Mouse (Mus musculus): ENCODE results near the gene Plekhh2. TPM values are rescaled to one million over a fixed set of nuclear protein-coding genes. Genes with fewer than 3 reads are reported as not detected.

Gene Plekhh2
- polyA plus RNA-seq, 1 experiment = 3.2 TPM

DNA sequence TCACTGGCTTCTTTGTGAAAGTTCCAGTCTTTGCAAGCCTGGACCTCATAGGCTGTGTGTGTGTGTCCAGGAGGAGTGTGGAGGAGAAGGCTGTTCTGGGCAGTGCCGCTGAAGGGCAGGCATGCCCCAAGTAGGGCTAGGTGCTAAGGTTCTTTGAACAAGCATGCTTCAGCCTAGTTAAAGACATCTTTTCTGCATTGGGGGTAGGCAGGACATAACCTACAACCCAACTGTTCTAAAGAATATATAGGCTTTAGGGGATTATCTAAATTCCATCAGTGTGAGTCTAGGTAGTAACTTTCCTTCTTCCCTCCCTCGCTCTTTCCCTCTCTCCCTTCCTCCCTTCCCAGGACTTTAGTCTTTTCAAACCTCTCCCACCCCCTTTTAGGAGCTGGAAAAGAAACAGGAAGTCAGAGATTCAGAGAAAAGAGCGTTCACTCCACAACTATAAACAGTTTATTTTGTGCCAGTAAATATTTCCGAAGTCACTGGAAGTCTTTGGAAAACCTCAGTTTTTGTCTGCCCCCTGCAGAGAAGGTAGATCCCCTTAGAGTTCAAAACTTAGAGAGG is 906 bp downstream of the Plekhh2 start:
- WGBS = 37% methylated on average over 4 of the region's 4 CpGs
- Histone ChIP-seq H3K27ac (ENCODE audit: insufficient read depth, low read depth, low read length) (no peak overlapping the region), H3K4me3 (ENCODE audit: insufficient read depth, low read depth, low read length) (peak overlapping the region; percentile 62), H3K4me1 (ENCODE audit: control insufficient read depth, insufficient read depth, low read length) (peaks cover 4% of the 10 kb centered on the region; the same call in 1 of the 2 replicates), H3K36me3 (ENCODE audit: control insufficient read depth, insufficient read depth, low read length) (no peaks in the 10 kb centered on the region), H3K27me3 (replicated peaks; ENCODE audit: control insufficient read depth, insufficient read depth, low read length) (no peaks in the 10 kb centered on the region)
- DNase-seq = no peak
- no peak for TF ChIP-seq CTCF (conservative IDR thresholded peaks at IDR 0.05; ENCODE audit: insufficient read depth, insufficient read length, low read depth, low read length)
- no peak for TF ChIP-seq POLR2A (IDR thresholded peaks at IDR 0.05; ENCODE audit: low read depth, low read length)

DNA sequence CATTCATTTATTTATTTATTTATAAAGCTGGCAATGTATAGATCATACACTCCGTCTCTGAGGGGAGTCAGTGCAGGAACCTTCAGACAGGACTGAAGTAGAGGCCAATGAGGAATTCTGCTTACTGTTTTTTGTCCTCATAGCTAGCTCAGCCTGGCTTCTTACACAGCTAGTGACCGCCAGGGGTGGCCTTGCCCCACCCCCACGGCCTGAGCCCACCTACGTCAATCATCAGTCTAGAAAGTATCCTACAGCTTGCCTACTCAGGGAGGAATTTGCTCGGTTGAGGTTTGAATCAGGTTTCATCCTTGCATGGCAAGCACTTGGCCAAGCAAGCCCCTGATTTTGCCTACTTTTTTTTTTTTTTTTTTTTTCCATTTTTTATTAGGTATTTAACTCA is 4.2 kb downstream of the Plekhh2 start:
- WGBS = 78% methylated on average over 5 of the region's 5 CpGs
- Histone ChIP-seq H3K27me3 (replicated peaks; ENCODE audit: control insufficient read depth, insufficient read depth, low read length) (no peaks in the 10 kb centered on the region), H3K36me3 (ENCODE audit: control insufficient read depth, insufficient read depth, low read length) (no peaks in the 10 kb centered on the region), H3K27ac (ENCODE audit: insufficient read depth, low read depth, low read length) (no peak overlapping the region), H3K4me1 (ENCODE audit: control insufficient read depth, insufficient read depth, low read length) (peaks cover 4% of the 10 kb centered on the region; the same call in 1 of the 2 replicates), H3K4me3 (ENCODE audit: insufficient read depth, low read depth, low read length) (no peak overlapping the region)
- no peak for TF ChIP-seq CTCF (conservative IDR thresholded peaks at IDR 0.05; ENCODE audit: insufficient read depth, insufficient read length, low read depth, low read length)
- no peak for TF ChIP-seq POLR2A (IDR thresholded peaks at IDR 0.05; ENCODE audit: low read depth, low read length)
- DNase-seq = no peak

- WGBS = 90% methylated on average over 3 of the region's 3 CpGs
- TF ChIP-seq POLR2A (IDR thresholded peaks at IDR 0.05; ENCODE audit: low read depth, low read length) (no peak), CTCF (conservative IDR thresholded peaks at IDR 0.05; ENCODE audit: insufficient read depth, insufficient read length, low read depth, low read length) (no peak)
- Histone ChIP-seq H3K36me3 (ENCODE audit: control insufficient read depth, insufficient read depth, low read length) (no peaks in the 10 kb centered on the region), H3K27me3 (replicated peaks; ENCODE audit: control insufficient read depth, insufficient read depth, low read length) (no peaks in the 10 kb centered on the region), H3K4me1 (ENCODE audit: control insufficient read depth, insufficient read depth, low read length) (no peaks in the 10 kb centered on the region), H3K4me3 (ENCODE audit: insufficient read depth, low read depth, low read length) (no peak overlapping the region), H3K27ac (ENCODE audit: insufficient read depth, low read depth, low read length) (no peak overlapping the region)
- no peak for DNase-seq
Observed at GRCm38 (mm10) chr17:84519346-84519745, 7.7 kb downstream of the Plekhh2 start.

- DNase-seq = no peak
- Histone ChIP-seq H3K4me3 (ENCODE audit: insufficient read depth, low read depth, low read length) (no peak overlapping the region), H3K27ac (ENCODE audit: insufficient read depth, low read depth, low read length) (no peak overlapping the region), H3K27me3 (replicated peaks; ENCODE audit: control insufficient read depth, insufficient read depth, low read length) (no peaks in the 10 kb centered on the region), H3K4me1 (ENCODE audit: control insufficient read depth, insufficient read depth, low read length) (no peaks in the 10 kb centered on the region), H3K36me3 (ENCODE audit: control insufficient read depth, insufficient read depth, low read length) (no peaks in the 10 kb centered on the region)
- no peak for TF ChIP-seq POLR2A (IDR thresholded peaks at IDR 0.05; ENCODE audit: low read depth, low read length)
- no peak for TF ChIP-seq CTCF (conservative IDR thresholded peaks at IDR 0.05; ENCODE audit: insufficient read depth, insufficient read length, low read depth, low read length)
Observed at GRCm38 (mm10) chr17:84520057-84520456, 8.4 kb downstream of the Plekhh2 start.

- WGBS = 70% methylated on average over 4 of the region's 4 CpGs
- Histone ChIP-seq H3K4me1 (ENCODE audit: control insufficient read depth, insufficient read depth, low read length) (no peaks in the 10 kb centered on the region), H3K27me3 (replicated peaks; ENCODE audit: control insufficient read depth, insufficient read depth, low read length) (no peaks in the 10 kb centered on the region), H3K4me3 (ENCODE audit: insufficient read depth, low read depth, low read length) (no peak overlapping the region), H3K36me3 (ENCODE audit: control insufficient read depth, insufficient read depth, low read length) (no peaks in the 10 kb centered on the region), H3K27ac (ENCODE audit: insufficient read depth, low read depth, low read length) (no peak overlapping the region)
- DNase-seq = no peak
- TF ChIP-seq POLR2A (IDR thresholded peaks at IDR 0.05; ENCODE audit: low read depth, low read length) = no peak
- no peak for TF ChIP-seq CTCF (conservative IDR thresholded peaks at IDR 0.05; ENCODE audit: insufficient read depth, insufficient read length, low read depth, low read length)
Observed at GRCm38 (mm10) chr17:84529356-84529755, 17.7 kb downstream of the Plekhh2 start.

DNA sequence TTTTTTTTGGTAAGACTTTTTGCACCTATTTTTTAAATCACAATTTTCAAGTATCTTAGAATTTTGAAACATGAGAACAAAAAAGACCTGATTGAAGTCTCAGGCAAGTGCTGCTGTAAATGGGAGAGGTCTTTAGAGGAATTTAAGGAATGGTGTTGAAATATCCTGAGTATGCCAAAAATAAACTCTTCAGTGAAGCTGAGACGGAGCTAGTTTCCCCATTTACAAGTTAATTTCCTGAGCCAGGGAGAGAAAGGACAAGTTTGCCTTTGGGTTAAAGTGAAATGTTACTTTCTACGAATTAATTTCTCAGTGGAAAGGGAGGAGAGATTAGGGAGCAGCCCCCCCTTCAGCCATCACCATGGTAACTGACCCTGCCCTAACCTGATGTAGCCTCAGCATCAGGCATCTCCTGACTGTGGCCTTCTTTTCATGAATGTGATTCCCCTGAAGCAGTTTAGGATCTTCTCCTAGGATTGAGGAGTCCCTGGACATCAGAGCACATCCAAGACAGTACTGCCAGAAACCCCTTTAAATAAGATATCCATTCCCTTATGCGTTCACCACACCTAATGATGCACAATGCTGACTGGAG is 18.6 kb downstream of the Plekhh2 start:
- Histone ChIP-seq H3K4me1 (ENCODE audit: control insufficient read depth, insufficient read depth, low read length) (no peaks in the 10 kb centered on the region), H3K36me3 (ENCODE audit: control insufficient read depth, insufficient read depth, low read length) (no peaks in the 10 kb centered on the region), H3K27me3 (replicated peaks; ENCODE audit: control insufficient read depth, insufficient read depth, low read length) (no peaks in the 10 kb centered on the region), H3K27ac (ENCODE audit: insufficient read depth, low read depth, low read length) (no peak overlapping the region), H3K4me3 (ENCODE audit: insufficient read depth, low read depth, low read length) (no peak overlapping the region)
- TF ChIP-seq CTCF (conservative IDR thresholded peaks at IDR 0.05; ENCODE audit: insufficient read depth, insufficient read length, low read depth, low read length) (no peak), POLR2A (IDR thresholded peaks at IDR 0.05; ENCODE audit: low read depth, low read length) (no peak)
- DNase-seq = no peak
- WGBS = 46% methylated on average over 3 of the region's 3 CpGs

GRCm38 (mm10) chr17:84532909-84533499 is 21.3 kb downstream of the Plekhh2 start:
- no peaks in the 10 kb centered on the region for H3K27me3 ChIP-seq (replicated peaks; ENCODE audit: control insufficient read depth, insufficient read depth, low read length)
- H3K4me1 ChIP-seq (ENCODE audit: control insufficient read depth, insufficient read depth, low read length) = no peaks in the 10 kb centered on the region
- WGBS = 60% methylated on average over 8 of the region's 8 CpGs
- H3K4me3 ChIP-seq (ENCODE audit: insufficient read depth, low read depth, low read length) = no peak overlapping the region
- DNase-seq = no peak
- no peak for TF ChIP-seq CTCF (conservative IDR thresholded peaks at IDR 0.05; ENCODE audit: insufficient read depth, insufficient read length, low read depth, low read length)
- TF ChIP-seq POLR2A (IDR thresholded peaks at IDR 0.05; ENCODE audit: low read depth, low read length) = no peak
- no peaks in the 10 kb centered on the region for H3K36me3 ChIP-seq (ENCODE audit: control insufficient read depth, insufficient read depth, low read length)
- no peak overlapping the region for H3K27ac ChIP-seq (ENCODE audit: insufficient read depth, low read depth, low read length)
